Mouse (Mus musculus): Measurements from ENCODE around the gene Cd3e.
A peak's percentile ranks its signal among the peaks of the same experiment; 100 is the strongest.

Gene Cd3e

DNA sequence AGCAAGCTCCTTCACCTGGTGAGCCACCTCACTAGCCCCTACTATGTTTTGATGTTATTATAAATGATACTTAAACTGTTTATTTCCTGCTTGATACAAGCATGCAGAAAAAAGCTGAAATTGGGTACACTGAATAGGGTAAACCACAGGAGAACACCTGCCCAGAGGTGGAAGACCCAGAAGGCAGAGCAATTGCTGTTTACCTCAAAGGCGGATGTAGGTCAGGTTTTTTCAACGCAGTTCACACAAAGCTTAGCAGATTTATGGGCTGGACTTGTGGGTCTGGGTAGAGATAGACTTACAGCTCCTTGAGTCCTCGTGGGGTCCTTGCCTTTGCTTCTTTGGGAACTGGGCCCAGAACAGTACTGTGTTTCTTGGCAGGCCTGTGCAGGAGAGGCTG is 6.4 kb upstream of the Cd3e start:
- DNase-seq, result no peak

DNA sequence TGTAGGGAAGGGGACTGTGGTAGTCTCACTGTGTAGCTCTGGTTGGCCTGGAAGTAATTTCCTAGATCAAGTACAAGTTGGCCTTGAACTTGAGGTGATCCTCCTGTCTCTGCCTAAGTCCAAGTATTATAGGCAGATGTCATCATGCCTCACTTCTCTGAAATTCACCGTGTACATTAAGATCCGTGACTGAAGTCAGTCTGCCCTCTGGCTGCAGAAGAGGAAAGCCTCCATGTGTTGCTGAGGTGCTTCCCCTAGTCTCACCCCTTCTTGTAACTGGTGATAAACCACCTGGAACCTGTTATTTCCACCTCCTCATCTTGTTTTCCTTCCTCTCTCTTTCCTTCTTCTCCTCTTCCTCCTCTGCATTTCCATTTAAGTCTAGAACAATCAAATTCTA is 5.5 kb upstream of the Cd3e start:
- DNase-seq, result peak in 1 of 2 experiments; percentile 14

DNA sequence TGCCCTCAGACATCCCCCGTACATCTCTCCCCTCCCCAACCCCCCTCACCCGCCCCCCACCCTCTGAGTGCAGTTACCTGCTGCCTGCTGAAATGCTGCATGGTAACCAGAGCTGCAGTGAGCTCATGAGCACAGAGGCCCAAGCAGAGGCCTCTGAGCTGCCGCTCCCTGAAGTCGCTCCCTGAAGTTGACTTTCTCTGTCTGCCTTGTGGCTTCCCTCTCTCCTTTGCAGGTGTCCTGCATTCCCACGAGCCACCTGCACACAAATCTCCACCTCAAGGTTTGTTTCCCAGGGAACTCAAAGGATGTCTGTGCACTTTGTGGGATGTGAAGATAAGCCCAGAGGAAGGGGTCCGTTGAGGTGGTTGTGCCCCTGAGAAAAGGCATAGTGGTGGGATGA is 1.9 kb upstream of the Cd3e start:
- no peak for DNase-seq

DNA sequence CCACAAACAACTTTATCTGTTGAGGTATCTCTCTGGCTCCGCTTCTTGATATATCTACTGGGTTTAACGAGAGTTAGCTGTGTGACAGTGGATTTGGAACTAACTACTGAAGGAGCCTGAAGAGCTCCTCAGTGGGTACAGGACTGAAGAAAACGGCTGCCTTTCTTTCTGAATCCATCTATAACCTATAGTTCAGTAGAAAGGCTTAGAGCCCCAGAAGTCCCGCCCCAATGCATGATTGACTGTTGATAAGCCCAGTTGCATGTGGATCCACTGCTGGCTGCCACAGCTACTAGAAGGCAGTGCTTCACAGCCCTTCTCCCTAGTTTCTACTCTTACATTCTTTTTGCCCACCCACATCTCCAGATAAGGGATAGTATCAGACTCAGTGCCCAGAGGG is 1.0 kb upstream of the Cd3e start:
- DNase-seq, result no peak

DNA sequence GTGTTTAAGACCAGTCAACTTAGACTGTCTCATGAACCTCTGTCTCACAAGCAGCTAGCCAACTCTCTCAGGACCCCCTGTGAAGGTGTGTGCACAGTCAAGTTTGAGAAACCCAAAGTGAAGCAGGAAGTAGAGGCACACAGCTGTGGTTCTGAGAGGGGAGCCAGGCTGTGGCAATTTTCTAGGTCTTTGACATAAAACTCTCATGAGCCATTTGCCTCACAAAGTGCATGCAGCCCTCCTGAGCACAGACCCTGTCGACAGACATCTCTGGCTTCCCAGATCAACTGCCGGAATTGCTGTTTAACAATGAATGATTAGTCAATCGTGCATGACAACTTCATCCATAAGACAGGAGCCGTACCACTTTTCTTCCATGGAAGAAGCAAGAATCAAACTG is 1.1 kb downstream of the Cd3e start:
- DNase-seq, result no peak

DNA sequence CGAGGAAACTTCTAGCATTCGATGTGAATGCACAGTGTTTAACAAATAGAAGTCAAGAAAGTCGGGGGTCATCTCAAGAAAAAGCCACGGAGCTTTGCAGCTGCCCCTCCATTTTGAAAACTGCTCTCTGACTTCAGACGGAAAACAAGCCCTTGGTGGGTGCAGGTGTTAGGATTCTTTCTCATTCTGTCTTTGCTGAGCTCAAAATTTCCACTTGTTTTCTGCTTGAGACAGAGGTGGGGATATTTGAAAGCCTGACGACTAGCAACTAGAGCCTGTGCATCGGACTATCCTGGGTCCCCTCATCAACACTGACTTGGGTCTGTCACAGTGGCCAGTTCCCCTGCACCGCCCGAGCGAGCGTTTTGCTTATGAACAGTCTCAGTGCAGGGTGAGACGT is 2.0 kb downstream of the Cd3e start:
- no peak for DNase-seq

DNA sequence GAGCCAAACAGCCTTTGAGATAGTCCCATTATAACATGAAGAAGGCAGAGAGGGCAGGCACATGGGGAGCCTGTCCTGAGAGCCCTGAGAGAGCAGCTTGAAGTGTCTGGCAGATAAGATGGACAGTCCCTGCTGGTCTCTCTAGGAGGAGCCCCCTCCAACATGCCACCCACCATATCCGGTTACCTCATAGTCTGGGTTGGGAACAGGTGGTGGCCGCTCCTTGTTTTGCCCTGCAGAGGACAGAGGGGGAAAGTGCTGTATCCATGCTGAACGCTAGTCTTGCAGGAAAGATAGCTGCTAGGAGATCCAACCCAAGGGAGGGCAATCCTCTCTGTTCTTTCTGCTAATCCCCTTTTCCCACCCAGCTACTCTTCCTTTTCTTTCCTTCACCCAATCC is 9.2 kb downstream of the Cd3e start:
- no peak for DNase-seq

DNA sequence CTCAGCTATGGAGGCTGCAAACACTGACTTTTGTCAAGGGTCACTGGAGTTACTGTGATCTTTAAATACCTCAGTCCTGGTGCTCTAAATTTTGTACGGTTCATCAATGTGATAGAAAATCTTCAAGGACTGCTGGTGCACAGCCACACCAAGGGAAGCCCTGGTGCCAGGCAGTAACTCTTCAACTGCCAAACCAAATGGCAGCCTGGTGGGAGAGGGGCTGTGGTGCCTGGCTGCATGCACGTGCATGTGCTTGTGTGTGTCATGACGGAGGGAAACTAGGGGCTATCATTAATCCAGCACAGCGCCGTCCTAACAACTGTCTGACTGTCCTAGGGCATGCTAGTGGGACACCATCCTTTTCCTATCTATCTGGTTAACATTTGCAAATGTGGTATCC is 9.7 kb downstream of the Cd3e start:
- DNase-seq, result no peak

DNA sequence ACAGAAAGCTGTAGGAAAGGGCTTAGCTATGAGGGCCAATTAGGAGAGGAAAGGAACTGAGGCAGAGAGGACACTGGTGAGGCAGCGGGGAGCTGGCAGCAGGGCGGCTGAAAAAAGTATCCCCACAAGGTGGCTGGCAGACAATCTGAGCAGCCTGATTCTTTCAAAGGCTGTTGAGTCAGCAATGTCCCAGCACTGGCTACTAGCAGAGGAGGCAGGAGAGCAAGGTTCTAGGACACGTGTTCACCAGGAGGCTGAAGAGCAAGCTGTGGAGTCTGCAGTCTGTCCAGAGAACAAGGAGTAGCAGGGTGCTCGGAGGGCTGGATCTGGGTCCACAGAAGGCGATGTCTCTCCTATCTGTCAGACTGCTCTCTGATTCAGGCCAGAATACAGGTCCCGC is 10.3 kb downstream of the Cd3e start:
- DNase-seq, result no peak

DNA sequence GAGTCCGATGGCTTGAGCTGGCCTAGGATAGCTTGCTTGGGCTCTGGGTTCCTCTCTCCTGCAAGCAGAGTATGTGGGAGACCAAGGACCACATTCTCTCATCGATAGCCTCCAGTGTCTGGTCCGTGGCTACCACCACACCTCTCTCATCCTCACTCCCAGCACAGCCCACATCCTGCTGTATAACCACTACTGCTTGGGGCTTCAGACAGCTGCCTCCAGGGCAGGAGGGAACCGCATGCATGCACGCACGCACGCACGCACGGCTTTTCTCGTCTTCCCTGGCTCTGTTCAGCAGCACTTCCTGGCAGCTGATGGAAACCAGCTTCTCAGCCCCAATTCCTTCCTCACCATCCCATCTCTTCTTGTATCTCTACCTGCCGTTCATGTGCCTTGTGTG is 11.3 kb downstream of the Cd3e start:
- no peak for DNase-seq

DNA sequence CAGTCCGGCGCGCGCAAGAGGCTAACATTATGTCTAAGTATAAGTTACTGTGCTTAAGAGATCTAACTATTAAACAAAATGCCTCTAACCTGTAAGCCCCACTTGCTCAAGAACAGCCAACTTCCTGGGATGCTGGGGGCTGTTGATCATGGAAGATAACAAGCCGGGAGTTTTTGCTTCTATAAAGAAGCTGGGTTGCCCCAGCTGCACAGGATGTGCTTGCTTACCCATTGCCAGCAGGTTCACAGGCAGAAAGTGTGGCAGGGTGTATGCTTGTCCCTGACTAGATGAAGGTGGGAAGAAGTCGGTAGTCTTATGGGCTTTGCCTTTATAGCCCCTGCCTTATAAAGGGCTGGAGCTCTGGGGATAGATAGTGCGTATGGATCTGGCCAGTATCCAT is 12.8 kb downstream of the Cd3e start:
- DNase-seq, result no peak

DNA sequence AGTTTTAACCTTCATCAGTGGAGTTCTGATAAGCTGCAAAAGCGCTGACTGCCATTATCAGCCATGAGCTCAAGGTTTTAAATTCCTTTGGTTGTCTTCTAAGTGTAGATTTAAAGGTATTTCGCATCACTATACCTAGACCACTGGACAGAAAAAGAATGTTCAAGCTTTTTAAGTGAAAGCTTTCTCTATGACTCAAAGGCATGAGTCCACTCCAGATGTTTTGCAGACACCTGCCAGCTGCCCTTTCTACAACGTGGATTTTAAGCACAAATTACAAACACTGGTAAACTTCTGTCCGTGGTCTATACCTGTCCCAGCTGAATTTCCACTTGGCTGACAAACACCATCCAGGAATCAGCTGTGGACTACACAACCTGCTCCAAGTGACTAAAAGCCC is 14.5 kb downstream of the Cd3e start:
- no peak for DNase-seq

DNA sequence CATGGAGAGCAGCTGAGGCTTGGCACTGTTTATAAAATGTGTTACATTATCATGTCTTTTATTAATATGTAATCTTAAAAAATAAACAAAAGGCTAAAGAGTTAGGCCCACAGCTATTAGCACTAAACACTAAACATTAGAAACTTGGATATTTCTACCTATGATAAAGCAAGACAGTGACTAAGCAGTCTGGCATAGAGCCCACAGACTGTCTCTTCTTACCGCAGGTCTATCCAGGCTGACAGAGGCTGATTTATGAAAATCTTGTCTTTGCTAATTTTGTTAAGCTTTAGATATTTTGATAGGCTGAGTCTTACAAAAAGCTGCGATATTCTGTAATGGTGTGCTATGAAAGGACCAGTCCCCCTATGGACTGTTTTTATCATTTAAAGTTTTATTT is 16.2 kb downstream of the Cd3e start:
- DNase-seq, result no peak

DNA sequence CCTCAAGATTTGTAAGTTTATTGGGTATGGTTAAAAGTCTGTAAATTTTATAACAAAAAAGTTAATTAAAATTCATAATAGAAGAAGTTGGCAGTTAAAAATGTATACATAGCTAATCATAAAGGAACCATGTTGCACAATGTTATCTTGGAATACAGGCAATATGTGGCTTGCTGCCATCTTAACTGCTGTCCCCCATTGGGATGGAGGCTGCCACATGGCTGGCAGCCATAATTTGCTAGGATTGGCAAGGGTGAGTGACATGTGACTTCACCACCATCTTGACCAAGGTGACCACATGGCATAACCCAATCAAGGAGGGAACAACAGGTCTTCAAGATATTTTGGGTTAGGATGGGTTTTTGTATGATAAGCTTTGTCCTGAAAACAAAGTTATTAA is 17.2 kb downstream of the Cd3e start:
- no peak for DNase-seq

DNA sequence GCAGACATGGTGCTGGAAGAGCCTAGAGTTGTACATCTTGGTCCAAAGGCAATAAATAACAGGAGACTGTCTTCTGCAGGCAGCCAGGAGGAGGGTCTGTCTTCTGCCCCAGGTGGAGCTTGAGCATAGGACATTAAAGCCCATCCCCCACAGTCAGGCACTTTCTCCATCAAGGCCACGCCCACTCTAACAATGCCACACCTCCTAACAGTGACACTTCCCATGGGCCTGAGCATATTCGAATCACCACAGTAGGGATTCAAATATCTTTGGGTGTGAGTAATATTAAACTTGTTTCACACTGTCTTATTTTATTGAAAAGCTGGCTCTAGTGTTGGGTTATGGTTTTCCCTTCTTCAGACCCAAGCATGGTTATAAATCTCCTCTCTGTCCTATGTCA is 17.6 kb downstream of the Cd3e start:
- no peak for DNase-seq

DNA sequence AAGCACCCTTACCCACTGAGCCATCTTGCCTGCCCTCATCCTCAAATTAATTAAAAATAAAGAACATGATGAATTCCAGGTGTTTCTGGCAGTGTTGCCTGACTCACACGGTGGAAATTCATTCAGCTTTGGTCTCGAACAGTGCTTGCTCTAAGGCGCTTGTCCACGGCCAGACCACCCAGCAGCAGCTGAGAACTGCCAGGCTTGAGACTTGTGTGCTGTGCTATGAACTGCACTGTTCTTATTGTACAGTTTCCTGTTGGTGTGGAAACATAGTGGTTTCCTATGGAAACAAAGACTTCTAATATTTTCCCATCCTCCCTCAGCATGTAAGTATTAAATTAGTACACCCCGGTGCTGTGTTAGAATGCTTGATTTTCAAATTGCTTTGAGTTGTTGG is 22.5 kb downstream of the Cd3e start:
- DNase-seq, result peak; percentile 26 to 41

DNA sequence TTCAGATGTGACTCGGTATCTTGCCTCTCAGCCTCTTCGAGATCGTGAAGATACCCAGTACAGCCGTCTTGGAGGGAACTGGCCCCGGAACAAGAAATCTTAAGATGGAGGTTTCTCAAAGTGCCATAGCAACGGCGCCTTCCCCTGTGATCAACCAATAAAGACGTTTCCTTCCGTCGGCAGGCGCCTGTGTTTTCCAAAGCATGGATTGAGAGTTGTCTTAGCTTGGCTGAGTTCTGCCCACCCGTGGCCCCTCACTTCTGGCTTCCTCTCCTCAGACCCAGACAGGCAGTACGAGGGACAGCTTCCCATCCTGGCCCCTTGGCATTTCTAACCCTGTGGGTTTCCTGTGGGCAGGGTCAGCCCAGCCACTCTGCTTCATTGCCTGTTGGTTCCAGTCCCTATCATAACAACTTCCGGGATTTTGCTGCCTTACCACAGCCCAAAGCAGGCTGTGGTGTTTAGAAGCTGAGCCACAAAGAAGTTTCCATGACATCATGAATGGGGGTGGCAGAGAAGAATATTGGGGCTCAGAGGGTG is 23.1 kb downstream of the Cd3e start:
- DNase-seq, result peak; percentile 84 to 85

DNA sequence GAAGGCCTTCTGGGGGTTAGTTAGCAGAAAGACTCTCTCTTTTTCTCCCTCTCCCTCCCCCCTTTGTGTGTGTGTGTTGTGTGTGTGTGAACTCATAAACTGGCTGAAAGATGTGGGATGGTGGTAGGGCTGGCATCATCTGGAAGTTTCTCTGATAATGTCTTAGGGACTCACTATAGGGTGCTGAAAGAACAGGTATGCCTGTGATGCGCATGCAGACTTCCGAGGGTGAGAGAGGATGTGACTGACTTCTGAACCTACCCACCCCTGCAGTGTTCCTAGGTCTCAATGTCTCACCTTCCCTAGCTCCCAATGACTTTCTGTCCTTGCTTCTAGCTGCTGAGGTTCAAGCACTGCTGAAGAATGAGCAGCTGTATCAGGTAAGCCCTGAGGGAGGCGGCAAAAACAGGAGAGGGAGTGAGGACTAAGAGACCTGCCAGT is 23.7 kb downstream of the Cd3e start:
- DNase-seq, result peak; percentile 42 to 43

DNA sequence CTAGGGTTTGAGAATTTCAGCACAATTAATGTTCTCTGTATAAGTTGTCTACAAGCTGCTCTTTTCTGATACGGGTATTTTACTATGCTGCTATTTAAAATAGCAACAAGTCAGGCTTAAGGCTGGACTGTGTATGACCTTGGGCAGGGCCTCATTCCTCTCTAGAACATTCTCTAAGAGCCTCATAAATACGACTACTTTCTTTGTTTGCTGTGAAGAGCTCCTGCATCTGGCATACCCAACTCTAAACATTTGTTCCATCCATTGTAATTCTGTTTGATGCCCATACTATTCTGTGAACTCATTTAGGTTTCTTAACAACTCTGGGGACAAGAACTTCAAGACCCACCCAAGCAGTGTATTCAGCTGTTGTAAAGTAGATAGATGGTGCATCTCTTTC is 26.4 kb downstream of the Cd3e start:
- DNase-seq, result no peak

DNA sequence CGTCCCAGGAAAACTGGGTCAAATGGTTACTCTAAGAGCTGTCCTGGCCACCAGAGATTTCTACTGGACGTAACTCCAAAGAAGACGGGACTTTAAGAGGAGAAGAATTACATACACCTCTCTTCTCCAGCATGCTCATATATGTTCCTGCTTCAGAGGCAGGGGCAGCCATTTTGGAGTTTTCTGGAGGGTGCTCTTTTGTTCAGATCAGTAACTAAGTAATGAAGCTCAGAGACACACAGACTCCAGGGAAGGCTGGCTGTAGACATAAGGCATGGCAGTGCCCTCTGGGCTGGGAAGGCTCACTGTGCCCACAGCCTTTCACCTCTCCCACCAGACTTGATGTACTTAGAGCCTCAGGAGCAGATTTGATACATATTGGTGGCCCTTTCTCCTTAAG is 26.9 kb downstream of the Cd3e start:
- DNase-seq, result no peak

DNA sequence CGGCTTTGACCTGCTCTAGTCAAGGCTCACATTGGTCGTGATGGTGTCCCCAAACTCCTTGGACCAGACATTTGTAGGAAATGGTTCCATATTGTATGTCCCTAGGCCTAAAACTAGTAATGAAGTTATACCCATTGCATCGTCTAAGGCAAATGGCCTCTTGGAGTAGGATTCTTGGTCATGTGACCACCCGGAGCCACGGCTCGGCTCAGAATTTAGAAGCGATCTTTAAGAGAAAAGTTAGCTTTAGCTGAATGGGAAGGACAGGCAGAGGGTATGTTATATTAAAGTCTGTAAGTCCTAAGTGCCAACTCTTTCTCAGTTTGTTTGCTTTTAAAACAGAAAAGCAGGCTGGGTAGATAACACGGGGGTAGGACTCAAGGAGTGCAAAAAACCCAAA is 27.3 kb downstream of the Cd3e start:
- no peak for DNase-seq

DNA sequence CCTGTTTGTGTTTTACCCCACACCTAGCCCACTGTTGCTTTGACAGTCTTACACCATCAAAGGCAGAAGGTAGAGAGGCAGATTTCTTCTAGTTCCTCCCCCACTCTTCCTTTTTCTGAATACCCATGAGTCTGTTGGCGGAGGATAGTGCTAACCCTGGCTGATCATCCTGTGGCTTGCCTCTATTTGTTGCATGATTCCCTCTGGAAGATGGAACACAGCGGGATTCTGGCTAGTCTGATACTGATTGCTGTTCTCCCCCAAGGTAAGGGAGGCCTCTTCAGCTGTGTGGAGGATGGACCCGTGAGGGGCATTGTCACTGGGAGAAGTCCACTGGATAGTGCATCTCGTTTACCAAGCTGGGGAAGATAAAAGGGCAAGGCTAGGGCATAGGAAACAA is 27.8 kb downstream of the Cd3e start, which contains the start of gene Cd3d:
Cd3d (plus strand) TSS at position 111 of the 400 bp plus-strand sequence.
- no peak for DNase-seq

DNA sequence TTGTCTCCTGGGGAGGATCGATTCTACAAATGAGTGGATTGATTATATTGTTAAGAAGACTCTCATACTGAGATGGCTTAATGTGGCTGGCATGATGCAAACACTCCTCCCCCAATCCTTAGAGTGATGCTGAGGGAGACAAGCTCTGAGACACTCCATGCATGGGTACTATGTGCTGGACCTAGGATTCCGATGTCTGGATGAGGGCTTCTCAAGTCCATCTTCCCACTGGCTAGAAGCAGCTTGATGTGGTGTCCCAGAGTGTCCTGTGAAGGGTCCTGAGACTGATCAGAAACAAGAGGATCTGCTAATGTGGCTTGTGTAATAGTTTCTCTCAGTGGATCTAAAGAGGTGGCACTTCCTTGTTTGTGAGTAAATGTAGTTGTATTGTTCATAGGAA is 28.3 kb downstream of the Cd3e start:
- DNase-seq, result no peak

DNA sequence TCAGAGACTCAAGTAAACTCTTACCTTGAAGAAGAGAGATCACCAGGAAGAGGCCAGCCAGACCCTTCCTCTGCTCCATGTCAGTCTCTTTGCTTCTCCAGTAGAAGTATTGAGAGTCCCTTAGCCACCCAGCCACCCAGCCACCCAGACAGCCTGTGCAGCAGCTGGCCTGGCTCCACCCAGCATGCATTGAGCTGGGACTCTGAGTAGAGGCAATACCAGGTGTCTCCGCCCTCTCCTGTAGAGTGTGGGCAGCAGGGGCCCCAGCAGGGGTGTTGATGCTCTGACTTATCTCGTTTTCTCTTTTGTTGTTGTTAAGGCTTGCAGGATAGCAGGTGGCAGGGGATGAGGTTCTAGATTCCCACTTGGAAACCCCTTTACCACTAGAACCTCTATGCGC is 29.2 kb downstream of the Cd3e start, which contains the start of gene Cd3g:
Cd3g (minus strand) TSS at position 190 of the 400 bp plus-strand sequence.
- no peak for DNase-seq

DNA sequence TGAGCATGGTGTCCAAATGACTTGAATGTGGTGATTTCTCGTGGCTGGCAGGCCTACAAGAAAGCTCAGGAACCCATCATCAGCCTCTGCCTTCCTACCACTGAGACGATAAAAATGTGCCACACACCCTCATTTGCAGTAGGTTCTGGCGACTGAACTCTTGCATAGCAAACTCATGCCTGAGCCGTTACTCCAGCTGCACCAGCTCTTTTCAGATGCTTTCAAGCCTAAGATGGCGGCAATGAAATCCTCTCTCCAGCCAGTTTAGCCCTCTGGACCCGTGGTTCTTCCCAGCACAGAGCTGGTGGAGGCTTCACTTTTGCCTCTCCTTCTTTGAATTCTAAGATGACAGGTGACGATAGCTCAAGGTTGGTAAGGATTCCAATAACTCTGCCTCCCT is 29.6 kb downstream of the Cd3e start:
- DNase-seq, result no peak

DNA sequence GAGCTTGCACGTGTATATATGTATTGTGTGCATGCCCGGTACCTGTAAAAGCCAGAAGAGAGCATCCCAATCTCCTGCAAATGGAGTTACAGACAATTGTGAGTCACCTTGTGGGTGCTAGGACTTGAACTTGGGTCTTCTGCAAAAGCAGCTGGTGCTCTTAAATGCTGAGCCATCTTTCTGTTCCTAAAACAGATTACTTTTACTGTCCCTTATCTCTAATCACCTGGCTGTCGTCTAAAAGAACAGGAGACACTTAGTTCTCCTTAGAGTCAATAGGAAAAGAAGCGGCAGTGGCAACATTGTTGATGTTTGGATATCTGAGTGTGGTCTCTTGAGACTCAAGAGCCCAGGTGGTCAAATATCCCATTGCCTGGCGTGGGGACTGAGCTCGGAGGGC is 31.6 kb downstream of the Cd3e start:
- DNase-seq, result no peak

Data from B cell, adult 2 months (primary cell).